Mouse (Mus musculus) frontal cortex, adult 2 months (tissue): ENCODE results near the gene Loxl1. TPM values are rescaled to one million over a fixed set of nuclear protein-coding genes. Genes with fewer than 3 reads are reported as not detected.
A peak's percentile ranks its signal among the peaks of the same experiment; 100 is the strongest.
"Not testable (repeated sequence)": the region's sequence is repeated elsewhere in the genome, so short reads cannot be mapped to it uniquely, and the experiment has no call there.

Source experiments
- DNase-seq, 2 experiments: peaks; one replicate each; pipeline ENCODE4 v3.0.0; 2022; ENCODE audit warnings: low spot score in 1 of 2; ENCODE audit errors: extremely low spot score in 1 of 2
- polyA plus RNA-seq: library from polyadenylated mRNA; depleted of rRNA; stranded (reverse); fragments of >200 nt; gene quantifications from 2 replicates; pipeline ENCODE4 v1.2.3, GENCODE M21; 2012

Loxl1 gene
- polyA plus RNA-seq, 1 experiment, result 5.3 TPM

DNA sequence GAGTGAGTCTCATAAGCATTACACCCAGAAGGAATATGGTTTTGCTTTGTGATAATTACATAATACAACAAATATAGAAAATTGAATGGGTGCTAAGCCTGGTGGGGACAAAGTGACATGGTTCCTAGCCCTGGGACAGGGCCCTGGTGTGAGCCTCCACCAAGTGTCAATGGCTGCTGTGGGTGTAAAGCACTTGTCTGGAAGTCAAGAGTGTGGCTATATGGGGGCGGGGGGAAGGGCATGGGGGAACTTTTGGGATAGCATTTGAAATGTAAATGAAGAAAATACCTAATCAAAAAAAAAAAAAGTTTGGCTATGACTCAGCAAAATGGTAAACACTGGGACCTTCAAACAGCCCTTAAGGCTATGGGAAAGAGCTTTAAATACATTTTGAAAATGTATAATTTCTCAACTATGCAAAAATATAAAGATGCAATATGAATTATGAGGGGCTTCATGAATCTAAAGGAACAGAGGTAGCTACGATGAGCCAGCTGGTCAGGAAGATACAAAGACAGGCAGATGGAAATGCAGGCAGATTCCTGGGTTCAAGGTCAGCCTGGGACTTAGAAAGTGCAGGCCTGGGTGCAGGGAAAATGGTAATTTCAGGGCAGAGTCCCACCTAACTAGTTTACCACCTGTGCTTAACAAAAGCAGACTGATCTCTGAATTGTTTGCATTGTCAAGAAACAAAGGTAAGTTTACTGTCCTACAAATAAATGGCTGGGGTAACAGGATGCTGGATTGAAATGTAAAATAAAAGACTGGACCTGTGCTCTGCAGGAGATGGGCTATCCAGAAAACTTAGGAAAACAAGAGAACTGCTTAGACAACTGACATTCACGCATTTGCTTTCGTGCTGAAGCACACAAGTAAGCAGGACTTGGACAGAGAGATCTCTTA lies 33.9 kb downstream of the Loxl1 start:
- no peak for DNase-seq

DNA sequence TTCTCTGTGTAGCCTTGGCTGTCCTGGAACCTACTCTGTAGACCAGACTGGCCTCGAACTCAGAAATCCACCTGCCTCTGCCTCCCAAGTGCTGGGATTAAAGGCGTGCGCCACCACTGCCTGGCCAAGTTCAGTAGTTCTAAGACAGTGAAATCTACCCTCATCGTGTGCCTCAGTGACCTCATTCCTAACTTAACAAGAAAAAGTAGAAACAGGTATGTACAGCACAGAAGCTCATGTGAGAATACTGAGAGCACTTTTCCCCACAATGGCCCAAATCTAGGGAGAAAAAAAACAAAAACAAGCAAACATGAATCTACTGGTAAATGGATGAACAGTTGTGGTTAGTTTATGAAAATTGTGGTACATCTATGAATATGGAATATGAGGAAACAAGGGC lies 34.7 kb downstream of the Loxl1 start:
- no peak for DNase-seq

DNA sequence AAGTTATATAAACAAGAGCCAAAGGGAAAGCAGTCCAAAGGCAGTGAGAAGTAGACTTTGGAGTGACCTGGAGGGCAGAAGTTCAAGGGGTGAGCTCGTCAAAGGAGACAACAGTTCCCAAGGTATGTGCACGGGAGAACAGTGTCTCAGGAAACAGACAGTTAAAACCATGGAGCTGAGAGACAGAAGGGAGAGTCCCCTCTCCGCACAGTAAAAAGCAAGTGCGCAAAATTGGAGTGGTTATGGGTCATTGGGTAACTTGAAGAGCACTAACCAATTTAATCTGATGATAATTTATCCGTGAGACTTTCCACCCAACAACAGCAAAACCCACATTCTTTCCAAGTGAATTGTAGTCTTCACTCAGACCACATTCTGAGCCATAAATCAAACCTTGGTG lies 36.6 kb downstream of the Loxl1 start:
- no peak for DNase-seq

DNA sequence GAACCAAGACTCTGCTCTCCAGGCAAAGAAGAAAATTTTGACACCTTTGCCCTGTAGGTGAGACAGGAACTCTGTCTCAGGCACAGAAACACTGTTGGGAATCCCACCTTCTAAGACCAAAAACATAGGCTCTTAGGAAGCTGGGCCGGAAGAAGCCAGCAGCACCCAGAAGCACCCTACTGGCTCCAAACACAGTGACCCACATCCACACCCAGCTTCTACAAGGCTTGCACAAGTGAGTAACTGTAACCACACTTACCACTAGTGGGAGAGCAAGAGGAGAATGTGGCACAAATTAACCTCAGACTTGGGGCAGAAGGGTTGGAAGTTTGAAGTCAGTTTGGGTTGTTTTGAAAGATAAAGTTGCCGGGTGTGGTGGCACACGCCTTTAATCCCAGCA lies 37.2 kb downstream of the Loxl1 start:
- no peak for DNase-seq

DNA sequence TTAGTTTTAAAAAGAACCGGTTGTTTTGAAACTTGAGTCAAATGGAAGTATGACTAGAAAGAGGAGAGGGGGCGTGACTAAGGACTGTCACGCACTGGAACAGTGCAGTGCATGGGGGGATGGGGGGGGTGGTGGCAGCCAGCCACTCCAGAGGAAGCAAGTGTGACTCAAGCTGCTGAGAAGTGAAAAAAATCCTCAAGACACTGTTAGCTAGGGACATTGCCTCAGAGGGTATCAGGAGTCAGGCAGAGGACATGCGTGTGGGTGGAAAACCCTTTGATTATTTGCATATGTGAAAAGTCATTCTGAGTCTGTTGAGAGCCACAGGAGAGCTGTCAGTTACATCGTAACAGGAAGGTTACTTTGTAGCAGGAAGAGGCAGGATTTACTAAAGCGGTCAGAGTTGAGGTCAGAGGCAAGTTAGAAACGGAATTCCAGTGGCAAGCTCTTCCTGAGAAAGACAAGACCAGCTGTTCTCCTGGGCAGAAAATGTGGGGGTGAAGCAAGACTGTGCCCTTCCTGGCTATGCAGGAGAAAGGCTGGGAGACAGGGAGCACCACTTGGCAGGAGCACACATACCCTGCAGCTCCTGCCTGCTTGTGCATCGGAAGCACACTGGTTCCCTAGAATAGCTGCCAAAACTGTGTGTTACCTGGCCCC lies 37.7 kb downstream of the Loxl1 start:
- no peak for DNase-seq

DNA sequence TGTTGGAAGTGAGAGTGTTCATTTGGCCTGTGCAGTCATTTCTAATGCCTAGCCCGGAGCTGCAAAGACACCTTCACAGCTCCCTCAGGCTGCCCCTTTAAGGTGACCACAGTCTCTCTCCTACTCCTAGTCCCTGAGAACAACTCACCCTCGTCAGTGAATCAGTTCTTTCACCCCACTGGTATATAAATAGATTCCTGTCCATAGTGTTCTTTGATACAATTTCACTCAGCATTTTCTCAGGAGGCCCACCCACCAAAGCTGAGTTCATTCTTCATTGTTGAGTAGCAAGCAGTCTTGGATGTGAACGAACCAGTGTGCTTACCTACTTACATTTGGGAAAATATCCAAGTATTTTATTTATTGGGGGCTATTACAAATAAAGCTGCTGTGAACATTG lies 38.4 kb downstream of the Loxl1 start:
- no peak for DNase-seq

DNA sequence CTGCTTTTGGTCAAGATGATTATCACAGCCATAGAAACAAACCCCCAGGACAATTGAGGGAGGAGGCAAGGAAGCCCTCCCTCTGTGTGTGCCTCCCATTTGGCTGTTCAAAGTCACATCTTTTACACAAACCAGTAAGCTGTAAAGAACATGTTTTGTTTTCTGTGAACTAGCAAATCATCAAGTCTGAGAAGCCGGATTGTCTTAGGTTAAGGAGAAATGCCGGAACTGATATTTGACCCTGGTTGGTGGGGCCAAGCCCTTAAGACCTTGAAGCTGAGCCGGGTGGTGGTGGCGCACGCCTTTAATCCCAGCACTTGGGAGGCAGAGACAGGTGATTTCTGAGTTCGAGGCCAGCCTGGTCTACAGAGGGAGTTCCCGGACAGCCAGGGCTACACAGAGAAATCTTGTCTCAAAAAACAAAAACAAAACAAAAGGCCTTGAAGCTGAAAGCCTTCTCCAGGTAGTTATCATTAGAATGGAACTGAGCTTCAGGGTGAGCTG lies 38.8 kb downstream of the Loxl1 start:
- no peak for DNase-seq

DNA sequence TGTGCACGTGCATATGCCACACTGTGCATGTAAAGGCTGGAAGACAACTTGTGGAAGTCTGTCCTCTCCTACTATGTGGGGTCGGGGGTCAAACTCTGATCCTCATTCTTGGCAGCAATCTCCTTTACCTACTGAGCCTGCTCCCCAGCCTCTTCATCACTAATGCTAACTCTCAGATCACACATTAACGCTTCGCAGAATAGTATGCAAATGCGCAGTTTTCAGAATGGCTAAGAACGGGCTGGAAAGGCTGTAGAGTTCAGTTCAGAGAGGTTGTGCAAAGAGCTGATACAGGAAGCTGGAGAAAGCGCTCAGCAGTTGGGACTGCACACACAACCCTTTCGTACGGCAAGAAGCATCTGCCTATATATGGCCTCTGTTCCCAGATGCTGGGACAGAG lies 40.1 kb downstream of the Loxl1 start:
- DNase-seq, result no peak

DNA sequence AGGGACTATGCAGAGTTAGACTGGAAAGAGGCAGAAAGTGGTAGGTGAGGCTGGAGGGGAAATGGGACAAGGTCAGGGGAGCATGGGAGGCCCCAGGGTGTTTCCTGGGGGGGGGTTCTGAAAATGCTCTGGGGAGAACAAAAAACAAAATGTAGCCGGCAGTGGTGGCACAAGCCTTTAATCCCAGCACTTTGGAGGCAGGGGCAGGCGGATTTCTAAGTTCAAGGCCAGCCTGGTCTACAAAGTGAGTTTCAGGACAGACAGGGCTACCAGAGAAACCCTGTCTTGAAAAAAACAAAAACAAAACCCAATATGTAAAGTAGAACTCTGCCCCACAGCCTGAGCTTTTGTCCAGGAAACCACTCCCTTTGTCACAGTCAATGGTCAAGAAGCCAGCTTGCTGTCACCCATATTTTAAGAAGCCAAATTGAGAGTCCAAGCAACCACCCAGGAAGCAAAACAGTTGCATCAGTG lies 40.9 kb downstream of the Loxl1 start:
- no peak for DNase-seq

DNA sequence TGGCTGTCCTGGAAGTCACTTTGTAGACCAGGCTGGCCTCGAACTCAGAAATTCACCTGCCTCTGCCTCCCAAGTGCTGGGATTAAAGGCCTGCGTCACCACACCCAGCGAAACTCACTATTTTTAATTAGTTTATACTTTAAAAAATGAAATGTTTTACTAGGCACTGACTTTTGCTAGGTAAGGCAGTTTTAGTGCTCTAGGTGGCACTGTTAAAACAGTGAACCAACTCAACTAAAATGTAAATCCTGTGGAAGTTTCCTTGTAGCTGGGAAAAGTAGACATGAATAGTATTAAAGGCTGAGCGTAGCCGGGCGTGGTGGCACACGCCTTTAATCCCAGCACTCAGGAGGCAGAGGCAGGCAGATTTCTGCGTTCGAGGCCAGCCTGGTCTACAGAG lies 41.4 kb downstream of the Loxl1 start:
- not testable (repeated sequence) for DNase-seq

DNA sequence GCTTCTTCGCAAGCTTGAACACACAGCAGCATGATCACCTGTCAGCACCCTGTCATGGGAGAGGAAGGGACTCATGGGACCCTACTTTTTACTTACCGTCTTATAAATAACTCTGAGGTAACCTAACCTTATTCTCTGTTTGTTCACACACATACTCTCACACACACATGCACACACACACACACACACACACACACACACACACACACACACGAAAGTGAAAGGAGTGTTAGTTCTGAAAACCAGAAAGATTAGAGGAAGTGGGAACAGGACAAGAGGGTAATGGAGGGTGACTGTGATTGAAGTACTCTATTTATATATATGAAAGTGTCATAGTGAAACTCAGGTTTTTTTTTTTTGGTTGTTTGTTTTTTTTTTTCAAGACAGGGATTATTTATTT lies 41.9 kb downstream of the Loxl1 start:
- DNase-seq, result no peak

DNA sequence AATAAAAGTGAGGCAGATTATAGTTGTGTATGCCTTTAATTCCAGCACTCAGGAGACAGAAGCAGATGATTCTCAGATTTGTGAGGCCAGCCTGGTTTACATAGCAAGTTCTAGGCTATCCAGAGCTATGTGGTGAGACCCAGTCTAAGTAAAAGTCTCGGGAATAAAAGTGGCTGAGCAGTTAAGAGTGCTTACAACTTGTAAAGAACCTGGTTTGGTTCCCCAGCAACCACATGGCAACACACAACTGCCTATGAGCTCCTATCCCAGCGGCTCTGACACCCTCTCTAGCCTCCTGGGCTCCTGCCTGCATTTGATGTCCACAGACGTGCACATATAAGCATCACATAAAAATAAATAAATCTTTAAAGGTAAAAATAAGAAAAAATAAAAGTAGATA lies 42.9 kb downstream of the Loxl1 start:
- no peak for DNase-seq

DNA sequence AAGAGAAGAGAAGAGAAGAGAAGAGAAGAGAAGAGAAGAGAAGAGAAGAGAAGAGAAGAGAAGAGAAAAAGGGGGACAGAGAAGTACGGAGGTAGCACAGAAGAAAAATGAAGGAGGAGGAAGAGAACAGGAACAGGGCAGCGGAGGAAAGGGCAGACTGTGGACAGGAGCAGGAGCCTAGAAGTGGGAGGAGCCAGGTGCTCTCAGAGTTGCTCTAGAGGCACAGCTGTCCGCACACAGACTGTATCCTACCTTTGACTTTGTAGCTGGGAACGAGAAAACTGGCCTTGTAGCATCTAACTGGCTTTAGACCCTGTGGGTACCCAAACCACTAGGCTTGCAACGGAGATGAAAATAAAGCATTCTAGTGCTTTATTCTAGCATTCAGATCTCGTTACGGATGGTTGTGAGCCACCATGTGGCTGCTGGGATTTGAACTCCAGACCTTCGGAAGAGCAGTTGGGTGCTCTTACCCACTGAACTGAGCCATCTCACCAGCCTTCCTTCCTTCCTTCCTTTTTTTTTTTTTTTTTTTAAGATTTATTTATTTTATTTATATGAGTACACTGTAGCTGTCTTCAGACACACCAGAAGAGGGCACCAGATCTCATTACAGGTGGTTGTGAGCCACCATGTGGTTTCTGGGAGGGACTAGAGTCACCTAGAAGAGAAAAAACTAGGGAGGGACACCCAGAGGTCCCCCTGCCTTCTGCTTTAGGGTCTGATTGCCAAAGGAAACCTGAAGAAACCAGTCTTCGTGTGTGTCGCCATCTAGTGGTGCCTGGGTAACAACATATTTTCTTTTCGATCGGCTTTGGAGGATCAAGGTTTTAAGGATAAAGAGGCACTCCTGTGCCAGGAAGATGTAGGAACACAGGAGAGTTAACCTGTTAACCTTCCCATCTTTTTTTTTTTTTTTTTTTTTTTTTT lies 44.3 kb downstream of the Loxl1 start:
- peak in 1 of 2 experiments; percentile 76 for DNase-seq

DNA sequence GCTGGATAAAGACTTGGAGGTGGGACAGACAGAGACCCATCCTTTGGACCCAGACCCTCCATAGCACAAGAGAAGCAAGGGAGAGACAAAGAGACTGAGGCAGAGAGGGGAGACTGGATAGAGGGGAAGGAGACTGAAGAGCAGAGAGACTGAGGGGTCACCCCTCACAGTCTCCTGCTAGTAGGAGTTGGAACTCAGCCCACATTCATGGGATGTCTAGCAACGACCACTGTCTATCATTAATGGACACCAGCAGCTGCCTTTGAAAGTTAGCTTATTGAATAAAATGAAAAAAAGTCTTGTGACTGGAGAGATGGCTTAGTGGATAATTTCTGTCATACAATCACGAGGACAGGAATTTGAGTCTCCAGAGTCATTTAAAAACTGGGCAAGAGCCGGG lies 45.9 kb downstream of the Loxl1 start:
- DNase-seq, result no peak

DNA sequence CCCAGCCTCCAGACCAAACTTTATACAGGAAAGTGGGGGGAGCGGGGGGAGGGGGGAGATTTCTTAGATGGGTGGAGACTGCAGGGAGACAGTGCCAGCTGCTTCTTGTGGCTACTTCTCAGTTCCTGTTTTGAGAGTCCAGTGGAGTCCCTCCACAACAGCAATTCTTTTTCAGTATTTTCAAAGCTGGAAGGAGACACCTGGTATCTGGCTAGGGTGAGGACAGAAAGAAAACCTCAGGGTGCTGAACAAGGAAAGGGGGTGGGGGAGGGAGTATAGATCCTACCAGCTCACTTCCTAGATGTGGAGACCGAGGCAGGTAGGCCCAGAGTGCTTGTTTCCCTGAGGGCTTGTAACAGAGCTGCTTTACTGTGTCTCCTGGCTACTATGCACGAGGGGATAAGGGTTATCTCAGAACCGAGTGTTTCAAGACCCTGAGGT lies 46.4 kb downstream of the Loxl1 start:
- DNase-seq, result no peak

DNA sequence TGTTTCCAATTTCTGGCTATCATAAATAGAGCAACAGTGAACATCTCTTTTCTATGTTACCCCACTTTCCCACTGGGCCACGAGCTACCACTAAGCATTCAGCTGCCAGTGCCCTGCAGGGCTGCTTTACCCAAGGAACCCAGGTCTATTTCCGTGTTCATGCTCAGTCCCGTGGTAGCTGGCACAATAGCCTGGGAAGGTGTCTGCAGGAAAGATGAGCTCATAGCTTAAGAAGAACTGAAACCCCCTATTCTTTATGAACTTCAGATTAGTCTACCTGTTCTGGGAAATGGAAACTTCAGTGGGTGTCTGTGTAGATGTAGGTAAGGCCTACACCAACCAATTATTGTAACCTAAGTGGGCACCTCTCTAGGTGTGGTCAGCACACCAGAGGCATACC lies 47.6 kb downstream of the Loxl1 start:
- no peak for DNase-seq

DNA sequence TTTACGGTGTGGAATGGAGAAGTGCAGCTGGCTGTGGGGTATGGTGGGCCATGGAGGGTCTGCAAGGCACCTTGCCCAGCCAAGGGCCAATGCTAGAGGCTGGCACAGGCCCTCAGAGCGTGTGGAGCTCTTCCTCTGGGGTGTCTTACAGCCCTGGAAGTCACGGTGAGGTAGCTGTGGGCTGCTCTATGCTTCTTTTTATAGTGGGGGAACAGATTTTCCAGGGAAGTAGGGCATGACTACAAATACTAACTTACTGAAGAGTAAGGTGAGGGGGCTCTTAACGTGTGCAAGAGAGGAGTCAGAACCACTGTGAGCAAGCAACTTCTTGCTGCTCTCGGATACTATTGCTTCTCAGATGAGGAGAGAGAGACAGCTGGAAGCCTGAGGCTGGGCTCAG lies 50.5 kb downstream of the Loxl1 start:
- DNase-seq, result no peak

DNA sequence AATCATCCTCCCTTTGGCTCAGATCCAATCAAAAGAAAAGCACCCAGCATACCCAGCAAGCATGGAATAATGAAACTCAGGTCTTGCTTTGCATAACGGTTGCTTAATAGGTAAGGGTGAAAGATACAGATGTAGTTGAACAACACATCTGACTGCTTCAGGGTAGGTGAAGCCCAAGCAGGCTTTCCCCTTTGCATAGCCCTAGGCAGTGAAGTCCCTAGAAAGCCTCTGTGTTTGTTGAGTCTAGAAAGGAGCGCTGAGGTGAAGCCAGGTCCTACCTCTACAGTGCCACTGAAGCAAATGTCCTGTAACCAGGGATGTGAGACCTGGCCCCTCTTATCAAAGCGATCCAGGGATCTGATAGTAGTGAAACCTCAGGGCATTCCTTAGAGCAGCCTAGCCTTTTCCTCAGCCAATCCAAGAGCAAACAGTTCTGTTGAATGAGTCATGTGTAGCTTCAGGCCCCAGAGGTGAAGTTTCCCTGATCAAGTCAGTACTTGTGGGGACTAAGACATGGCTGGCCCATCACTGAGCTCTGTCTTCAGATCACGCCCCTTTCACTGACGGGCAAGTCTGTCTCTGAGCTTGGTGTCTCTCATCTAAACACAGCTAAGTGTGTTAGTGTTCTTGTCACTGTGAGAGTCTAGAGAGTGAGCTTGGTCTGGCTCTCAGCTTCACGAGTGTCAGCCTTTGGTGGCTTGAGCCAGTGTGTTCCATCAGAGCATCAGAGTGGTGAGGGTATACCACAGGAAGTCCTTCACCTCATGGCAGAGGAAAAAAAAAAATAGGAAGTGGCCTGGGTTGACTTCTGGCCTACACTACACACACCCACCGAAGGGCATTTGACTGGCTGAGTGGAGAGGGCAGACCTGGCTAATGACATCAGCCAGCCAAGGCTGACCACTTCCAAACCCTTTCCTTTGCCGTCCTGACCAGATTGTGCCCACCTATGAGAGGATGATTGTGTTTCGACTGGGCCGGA lies 57.0 kb downstream of the Loxl1 start:
- DNase-seq, result no peak

DNA sequence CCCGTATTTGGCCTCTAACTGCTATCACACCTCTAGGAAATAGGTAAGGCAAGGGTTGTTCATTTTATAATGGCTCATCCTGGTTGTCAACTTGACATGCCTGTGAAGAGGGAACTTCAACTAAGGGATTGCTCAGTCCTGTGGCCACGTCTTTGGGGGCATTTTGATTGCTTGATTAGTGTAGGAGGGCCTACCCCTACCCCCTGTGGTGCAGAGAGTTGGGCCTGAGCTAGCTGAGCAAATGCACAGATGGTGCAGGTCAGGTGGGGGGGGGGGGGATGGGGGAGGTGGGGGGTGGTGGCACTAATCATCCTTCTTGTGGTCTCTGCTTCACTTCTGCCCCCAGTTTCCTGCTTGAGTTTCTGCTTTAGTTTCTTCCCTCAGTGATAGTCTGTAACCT lies 57.9 kb downstream of the Loxl1 start:
- no peak for DNase-seq

DNA sequence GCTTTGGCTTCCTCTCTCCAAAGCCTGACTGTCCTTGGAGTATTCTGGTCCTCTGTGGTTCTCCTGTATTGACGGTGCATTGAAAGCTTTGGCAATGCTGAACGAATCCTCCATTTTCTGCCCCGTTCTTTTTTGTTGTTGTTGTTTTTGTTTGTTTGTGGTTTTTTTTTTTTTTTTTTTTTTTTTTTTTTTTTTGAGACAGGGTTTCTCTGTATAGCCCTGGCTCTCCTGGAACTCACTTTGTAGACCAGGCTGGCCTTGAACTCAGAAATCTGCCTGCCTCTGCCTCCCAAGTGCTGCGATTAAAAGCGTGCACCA lies 59.2 kb downstream of the Loxl1 start:
- not testable (repeated sequence) for DNase-seq
